Mouse (Mus musculus): ENCODE data around the gene Myo18b. TPM values are rescaled to one million over a fixed set of nuclear protein-coding genes. Genes with fewer than 3 reads are reported as not detected.

Myo18b gene
- polyA plus RNA-seq, 1 experiment from 2014 or later = 0.05 TPM

DNA sequence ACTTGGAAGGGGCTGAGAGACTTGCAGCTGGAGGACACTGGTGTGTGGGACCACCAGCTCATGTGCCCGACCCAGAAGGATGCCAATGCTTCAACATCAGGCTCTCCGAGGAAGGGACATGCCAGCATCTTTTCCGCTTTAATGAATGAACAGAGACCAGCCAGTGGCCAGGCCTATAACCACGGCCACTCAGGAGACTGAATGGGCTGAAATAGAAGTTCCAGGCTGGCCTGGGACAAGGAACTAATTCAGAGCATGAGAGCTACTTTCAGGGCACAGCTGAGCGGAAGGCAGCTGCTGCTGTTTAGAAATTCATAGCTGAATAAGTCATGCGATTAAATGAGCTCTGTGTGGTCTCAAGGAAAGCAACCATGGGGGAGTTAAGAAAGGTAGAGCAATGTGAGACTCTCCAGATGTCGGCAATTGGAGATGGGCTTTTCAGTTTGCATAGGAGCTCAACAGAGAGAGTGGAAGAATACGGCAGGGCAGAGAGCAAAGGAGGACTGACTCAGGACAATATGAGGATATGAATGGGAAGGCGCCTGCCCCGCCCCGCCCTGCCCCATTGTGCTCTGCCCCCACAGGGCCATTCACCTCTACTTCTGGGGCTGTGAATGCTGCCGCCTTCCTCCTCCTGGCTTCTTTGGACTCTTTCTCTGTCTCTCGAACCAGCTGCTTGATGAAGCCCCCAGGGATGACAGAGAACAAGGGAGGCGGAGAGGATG is 18.6 kb downstream of the Myo18b start:
- DNase-seq (ENCODE audit: low spot score) = no peak

DNA sequence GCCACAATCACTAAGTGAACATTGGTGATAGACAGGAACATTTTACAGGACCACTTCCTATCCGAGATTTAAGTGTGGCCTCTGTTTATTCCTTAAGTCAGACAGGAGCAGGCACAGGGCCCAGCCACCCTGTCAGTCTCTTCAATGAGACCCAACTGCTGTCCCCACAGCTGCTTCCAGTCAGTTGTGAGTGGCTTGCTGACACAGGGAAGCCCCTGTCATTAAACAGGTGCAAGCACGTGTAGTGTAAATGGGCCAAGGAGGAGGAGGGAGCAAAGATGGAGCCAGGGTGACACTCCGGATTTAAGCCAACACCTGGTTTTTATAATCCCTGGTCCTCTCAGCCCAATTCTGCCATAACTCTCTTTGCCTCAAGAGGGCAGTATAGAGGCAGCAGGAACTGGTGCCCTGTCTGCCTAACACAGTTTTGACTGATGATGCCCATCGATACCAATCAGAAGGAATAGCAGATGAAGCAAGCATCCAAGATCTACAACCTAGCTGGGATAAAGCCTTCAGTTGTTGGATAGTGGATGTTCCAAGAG is 19.2 kb downstream of the Myo18b start:
- peak; percentile 44 for DNase-seq (ENCODE audit: low spot score)

DNA sequence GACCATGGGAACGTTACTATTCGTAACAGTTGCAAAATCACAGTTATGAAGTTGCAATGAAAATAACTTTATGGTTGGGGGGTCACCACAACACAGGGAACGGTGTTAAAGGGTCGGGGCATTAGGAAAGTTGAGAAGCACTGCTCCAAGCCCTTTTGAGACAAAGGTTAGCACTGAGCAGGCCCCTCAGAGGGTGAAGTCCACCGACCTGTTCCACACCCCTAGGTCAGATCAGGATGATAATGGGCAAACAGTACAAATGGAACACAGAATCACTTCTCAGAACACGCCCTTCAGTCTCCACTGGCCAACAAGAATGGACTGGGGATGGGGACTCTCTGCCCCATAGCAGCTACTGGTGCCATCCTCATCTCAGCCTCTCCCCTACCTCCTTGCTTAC is 23.2 kb downstream of the Myo18b start:
- no peak for DNase-seq (ENCODE audit: low spot score)

DNA sequence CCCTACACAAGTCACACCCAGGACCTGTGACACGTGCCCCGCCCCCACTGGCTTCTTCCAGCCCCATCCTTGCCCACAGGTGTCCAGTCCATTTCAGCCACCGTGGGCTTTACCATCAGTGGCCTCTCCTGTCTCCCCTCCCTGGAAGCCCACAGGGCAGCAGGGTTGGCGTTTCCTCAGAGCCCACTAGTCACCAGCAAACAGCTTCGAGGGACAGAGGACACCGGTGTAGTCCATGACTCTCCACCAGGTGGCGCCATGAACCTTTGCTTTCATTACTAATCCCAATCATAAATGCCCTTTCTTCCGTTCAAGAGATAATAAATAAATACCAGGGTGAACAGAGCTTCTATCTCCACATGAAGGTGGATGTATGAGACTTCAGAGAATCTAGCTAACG is 25.4 kb downstream of the Myo18b start:
- DNase-seq (ENCODE audit: low spot score) = peak; percentile 49

- no peak for DNase-seq (ENCODE audit: low spot score)
Measured at GRCm38 (mm10) chr5:112868620-112869019, 27.5 kb downstream of the Myo18b start.

DNA sequence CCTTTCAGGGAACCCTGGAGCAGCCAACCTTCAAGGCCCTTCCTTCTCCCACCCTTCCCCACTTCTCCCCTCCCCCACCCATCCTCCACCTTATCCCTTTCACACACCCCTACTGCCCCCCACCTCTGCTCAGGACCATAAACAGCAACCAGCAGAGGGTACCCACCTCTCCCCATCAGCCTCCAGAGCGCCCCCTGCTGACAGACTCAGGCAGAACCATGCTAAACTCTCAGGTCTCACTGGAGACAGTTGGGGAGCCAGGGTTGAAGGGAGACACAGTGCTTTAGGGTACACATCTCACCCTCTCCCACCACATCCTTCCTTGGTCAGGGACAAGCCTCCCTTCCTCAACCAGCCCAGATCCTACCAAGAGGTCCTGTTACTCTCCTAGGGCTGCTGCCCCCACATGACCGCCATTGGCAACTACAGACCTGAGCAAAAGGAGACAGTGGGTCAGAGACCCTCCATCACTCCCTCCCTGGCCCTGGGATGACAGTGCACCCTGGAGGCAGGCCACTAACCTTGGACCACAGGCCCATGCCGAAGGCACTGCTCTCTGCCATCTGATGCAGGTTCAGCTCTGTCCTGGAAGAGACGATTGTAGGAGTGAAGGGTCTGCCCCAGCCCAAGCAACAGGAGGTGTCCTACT is 31.3 kb downstream of the Myo18b start:
- peak; percentile 24 for DNase-seq (ENCODE audit: low spot score)

- DNase-seq (ENCODE audit: low spot score) = no peak
Measured at GRCm38 (mm10) chr5:112859379-112860035, 36.7 kb downstream of the Myo18b start.

DNA sequence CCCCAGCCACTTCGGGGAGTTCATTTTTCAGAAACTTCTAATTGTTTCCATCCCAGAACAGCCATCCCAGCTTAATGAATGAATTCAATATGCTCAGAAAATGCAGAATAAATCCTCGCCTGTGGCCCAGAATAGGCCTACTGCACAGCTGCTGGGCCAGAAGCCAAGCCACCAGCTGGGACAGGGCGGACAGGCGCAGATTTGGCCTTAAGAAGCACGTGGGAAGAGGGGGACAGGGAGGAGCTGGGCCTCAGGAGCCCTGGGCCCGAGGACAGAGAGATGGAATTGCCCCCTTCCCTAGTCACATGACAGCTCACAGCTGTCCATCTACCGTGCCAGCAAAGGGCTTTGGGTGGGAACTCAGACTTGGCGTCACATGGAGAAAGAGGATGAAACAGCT is 43.0 kb downstream of the Myo18b start:
- DNase-seq (ENCODE audit: low spot score) = no peak

DNA sequence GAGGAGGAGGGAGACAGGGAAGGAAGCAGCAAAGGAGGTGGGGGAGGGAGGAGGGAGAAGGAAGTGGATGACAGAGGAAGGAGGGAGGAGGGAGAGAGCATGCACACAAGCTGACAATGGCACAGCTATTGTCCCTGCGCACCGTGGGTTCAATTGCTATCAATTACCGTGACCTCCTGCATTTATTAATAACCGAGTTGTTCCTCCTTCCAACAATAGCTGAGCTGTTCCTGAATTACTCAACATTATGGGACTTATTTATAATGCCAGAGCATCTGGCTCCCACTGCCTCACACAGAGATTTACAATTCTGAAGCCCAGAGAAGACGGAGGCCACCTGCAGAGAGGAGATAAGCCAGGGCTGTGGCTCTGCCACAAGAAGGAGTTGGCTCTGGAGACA is 44.8 kb downstream of the Myo18b start:
- no peak for DNase-seq (ENCODE audit: low spot score)

DNA sequence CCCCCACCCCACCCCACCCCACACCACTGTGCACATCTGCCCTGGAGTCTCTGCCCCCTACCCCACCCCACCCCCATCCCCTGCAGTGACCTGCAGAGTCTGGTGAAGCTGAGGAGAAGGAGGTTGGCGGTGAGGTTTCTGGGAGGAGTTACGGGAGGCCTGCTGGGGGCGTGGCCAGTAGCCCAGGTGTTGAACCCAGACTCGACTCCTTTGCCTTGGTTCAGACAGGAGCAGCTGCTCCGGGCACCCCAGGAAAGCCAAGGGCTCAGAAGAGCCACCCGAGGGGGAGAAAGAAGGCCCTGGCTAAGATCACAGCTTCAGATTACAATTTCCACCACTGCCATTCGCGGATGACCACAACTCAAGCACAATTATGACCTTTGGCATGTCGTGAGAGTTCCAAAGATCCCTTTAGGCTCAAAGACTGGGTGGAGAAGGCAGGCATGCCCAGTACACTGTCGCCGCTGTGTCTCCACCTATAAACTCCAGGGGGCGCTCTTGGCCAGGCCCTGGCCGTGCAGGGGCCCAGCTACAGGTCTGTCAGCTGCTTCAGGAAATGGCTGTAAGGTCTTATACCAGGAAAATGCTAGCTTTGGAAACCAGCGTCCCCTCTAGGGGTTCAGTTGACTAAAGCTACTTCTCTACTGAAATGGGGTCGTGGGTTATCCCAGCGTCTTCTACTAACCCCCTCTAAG is 47.4 kb downstream of the Myo18b start:
- DNase-seq (ENCODE audit: low spot score) = peak; percentile 31

GRCm38 (mm10) chr5:112847985-112848542 is 48.1 kb downstream of the Myo18b start:
- no peak for DNase-seq (ENCODE audit: low spot score)

GRCm38 (mm10) chr5:112846146-112846545 is 50.0 kb downstream of the Myo18b start:
- DNase-seq (ENCODE audit: low spot score) = no peak

- DNase-seq (ENCODE audit: low spot score) = no peak
Measured at GRCm38 (mm10) chr5:112844460-112844859, 51.7 kb downstream of the Myo18b start.

GRCm38 (mm10) chr5:112843676-112844257 is 52.4 kb downstream of the Myo18b start:
- DNase-seq (ENCODE audit: low spot score) = no peak

DNA sequence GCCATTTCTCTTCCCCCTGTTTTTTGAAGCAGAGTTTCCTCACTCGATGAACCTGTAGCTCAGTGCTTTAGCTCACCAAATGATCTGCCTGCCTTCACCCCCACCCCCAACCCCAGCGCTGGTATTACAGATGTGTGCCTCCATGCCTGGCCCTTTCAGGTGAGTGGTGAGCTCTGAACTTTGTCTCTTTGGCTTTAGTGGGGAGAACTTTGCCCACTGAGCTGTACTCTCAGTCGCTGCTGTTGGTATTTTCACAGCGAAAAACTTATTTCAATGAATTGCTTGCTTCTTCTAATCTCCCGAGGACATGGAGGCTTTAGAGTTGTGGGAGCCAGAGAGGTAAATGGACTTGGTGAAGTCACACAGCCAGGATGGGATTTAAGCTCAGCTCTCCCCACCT is 53.5 kb downstream of the Myo18b start:
- no peak for DNase-seq (ENCODE audit: low spot score)

GRCm38 (mm10) chr5:112841850-112842249 is 54.3 kb downstream of the Myo18b start:
- no peak for DNase-seq (ENCODE audit: low spot score)

GRCm38 (mm10) chr5:112834896-112835295 is 61.3 kb downstream of the Myo18b start:
- DNase-seq (ENCODE audit: low spot score) = no peak

DNA sequence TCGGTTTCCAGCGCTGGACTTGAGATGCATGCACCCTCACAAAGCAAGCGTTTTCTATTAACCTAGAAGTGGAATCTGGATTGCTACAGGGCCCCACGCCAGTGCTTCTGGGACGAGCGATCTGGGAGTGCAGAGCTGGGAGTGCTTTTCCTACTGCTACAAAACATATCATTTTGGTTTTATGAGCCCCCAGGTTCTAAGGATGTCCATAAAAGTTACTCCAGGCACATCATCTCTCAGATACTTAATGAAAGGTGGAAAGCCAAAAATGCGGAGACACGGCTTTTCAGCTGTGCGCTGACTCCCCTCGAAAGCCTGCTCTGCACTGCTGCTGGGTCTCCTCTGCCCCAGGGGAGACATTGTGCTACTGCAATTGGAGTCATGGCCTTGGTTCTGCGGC is 62.3 kb downstream of the Myo18b start:
- no peak for DNase-seq (ENCODE audit: low spot score)

GRCm38 (mm10) chr5:112825091-112825794 is 70.9 kb downstream of the Myo18b start:
- no peak for DNase-seq (ENCODE audit: low spot score)

DNA sequence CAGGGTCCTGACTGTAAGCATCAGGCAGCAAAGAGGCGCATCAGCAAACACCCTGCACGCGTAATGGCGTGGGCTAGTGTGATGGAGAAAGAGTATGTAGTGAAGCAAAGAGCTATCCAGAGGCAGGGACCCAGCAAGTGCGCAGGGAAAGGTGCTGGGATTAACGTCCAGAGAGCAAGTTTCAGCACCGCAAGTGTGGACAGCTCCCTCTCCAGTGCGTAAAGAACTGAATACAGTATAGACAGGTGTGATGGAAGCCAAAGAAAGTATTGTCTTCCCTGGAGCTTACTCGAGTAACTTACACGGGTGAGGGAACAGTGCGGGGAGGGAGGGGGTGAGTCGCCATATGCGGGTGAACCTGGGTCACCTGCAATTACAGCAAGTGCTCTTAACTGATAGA is 71.8 kb downstream of the Myo18b start:
- DNase-seq (ENCODE audit: low spot score) = peak; percentile 9
